Mouse (Mus musculus) hindbrain, embryonic 12.5 days (tissue): Measurements from ENCODE around the gene Pxmp4. TPM values are rescaled to one million over a fixed set of nuclear protein-coding genes. Genes with fewer than 3 reads are reported as not detected.

Source experiments
- ATAC-seq: fragments of 200-750 bp; cut with Nextera tagmentation; 2 replicates; pipeline ENCODE4 v1.8.0; 2017; ENCODE audit warnings: moderate TSS enrichment; ENCODE audit not compliant: low FRiP score
- H3K27ac ChIP-seq: fragments of 300-500 bp; sonication (generic); 2 replicates; pipeline ENCODE4 v1.5.1; 2016; ENCODE audit warnings: mild to moderate bottlenecking
- H3K27me3 ChIP-seq: fragments of 300-500 bp; sonication (generic); 2 replicates; pipeline ENCODE4 v1.6.1; 2016; ENCODE audit warnings: mild to moderate bottlenecking
- H3K36me3 ChIP-seq: fragments of 300-500 bp; sonication (generic); 2 replicates; pipeline ENCODE4 v1.6.1; 2016; ENCODE audit warnings: mild to moderate bottlenecking
- H3K4me1 ChIP-seq: fragments of 300-500 bp; sonication (generic); 2 replicates; pipeline ENCODE4 v1.6.1; 2016
- H3K4me2 ChIP-seq: fragments of 300-500 bp; sonication (generic); replicated peaks from 2 replicates; pipeline ENCODE4 v1.6.1; 2016; ENCODE audit warnings: mild to moderate bottlenecking
- H3K4me3 ChIP-seq: fragments of 300-500 bp; sonication (generic); 2 replicates; pipeline ENCODE4 v1.5.1; 2016; ENCODE audit warnings: mild to moderate bottlenecking
- H3K9ac ChIP-seq: fragments of 300-500 bp; sonication (generic); 2 replicates; pipeline ENCODE4 v1.6.1; 2016; ENCODE audit warnings: mild to moderate bottlenecking, moderate library complexity
- H3K9me3 ChIP-seq: fragments of 300-500 bp; sonication (generic); replicated peaks from 2 replicates; pipeline ENCODE4 v1.6.1; 2016; ENCODE audit warnings: mild to moderate bottlenecking
- WGBS: fragments of 180-500 bp; shearing (Covaris S2); methylation state at CpG from one replicate; pipeline ENCODE4 v1.1.7; 2016; 5-methylcytosine and 5-hydroxymethylcytosine counted together
- polyA plus RNA-seq: library from polyadenylated mRNA; unstranded; fragments of >200 nt; fragmentation: Nextera tagmentation; extraction: Ambion mirVana; gene quantifications from 2 replicates; pipeline ENCODE4 v1.2.1, GENCODE M21; 2016

Pxmp4 gene
- polyA plus RNA-seq, 1 experiment from 2014 or later: 14.1 TPM

- WGBS: 95% methylated on average over 1 of the region's 1 CpGs
- Histone ChIP-seq H3K27me3 (no peaks in the 10 kb centered on the region), H3K9ac (no peak overlapping the region), H3K9me3 (no peaks in the 10 kb centered on the region), H3K4me3 (no peak overlapping the region), H3K36me3 (no peaks in the 10 kb centered on the region; the same call in 1 of the 2 replicates), H3K27ac (no peak overlapping the region), H3K4me2 (no peak overlapping the region), H3K4me1 (peaks cover 36% of the 10 kb centered on the region)
- no peak for ATAC-seq
These were observed 22.1 kb downstream of the Pxmp4 start for GRCm38 (mm10) chr2:154581421-154581820.

DNA sequence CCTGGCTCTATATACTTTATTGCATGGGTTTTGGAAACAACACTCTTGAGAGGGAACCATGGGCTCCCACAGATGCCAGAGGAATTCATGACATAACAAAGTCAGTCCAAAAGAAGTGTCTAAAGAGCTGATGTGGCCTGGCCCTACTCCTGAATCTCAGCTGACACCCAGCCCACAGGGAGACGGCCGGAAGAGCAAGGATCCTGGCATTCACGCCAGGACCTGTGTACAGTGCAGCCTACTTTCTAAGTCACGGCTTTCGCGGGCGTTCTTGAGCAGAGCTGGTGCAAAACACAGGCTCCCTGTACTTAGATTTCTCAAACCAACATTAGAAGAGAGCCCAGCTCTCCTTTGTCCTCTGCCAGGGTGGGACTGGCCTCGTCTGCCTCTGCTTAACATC lies 22.9 kb downstream of the Pxmp4 start:
- H3K9ac ChIP-seq: no peak overlapping the region
- no peak for ATAC-seq
- no peaks in the 10 kb centered on the region for H3K36me3 ChIP-seq
- no peak overlapping the region for H3K4me2 ChIP-seq
- peaks cover 35% of the 10 kb centered on the region for H3K4me1 ChIP-seq
- H3K27me3 ChIP-seq: no peaks in the 10 kb centered on the region
- no peaks in the 10 kb centered on the region for H3K9me3 ChIP-seq
- WGBS: 76% methylated on average over 8 of the region's 8 CpGs
- H3K4me3 ChIP-seq: no peak overlapping the region
- H3K27ac ChIP-seq: no peak overlapping the region

- Histone ChIP-seq H3K36me3 (no peaks in the 10 kb centered on the region), H3K9me3 (no peaks in the 10 kb centered on the region), H3K9ac (no peak overlapping the region), H3K27me3 (no peaks in the 10 kb centered on the region), H3K4me2 (no peak overlapping the region), H3K4me1 (peaks cover 18% of the 10 kb centered on the region), H3K4me3 (no peak overlapping the region), H3K27ac (peak overlapping the region; percentile 75)
- 52% methylated on average over 6 of the region's 6 CpGs for WGBS
- ATAC-seq: no peak
These were observed 25.8 kb downstream of the Pxmp4 start for GRCm38 (mm10) chr2:154577744-154578067.

- ATAC-seq: peak; percentile 82
- Histone ChIP-seq H3K27me3 (no peaks in the 10 kb centered on the region), H3K4me1 (peaks cover 19% of the 10 kb centered on the region), H3K27ac (peak overlapping the region; percentile 75), H3K36me3 (no peaks in the 10 kb centered on the region), H3K9ac (0 out of 2 replicates have a peak overlapping the region, but pooled peaks have one; percentile 38), H3K4me3 (no peak overlapping the region), H3K9me3 (no peaks in the 10 kb centered on the region), H3K4me2 (no peak overlapping the region)
- 21% methylated on average over 12 of the region's 12 CpGs for WGBS
These were observed 26.4 kb downstream of the Pxmp4 start for GRCm38 (mm10) chr2:154576876-154577743.

GRCm38 (mm10) chr2:154574271-154574670 lies 29.2 kb downstream of the Pxmp4 start:
- Histone ChIP-seq H3K9me3 (no peaks in the 10 kb centered on the region), H3K27ac (0 out of 2 replicates have a peak overlapping the region, but pooled peaks have one; percentile 42), H3K4me3 (no peak overlapping the region), H3K4me1 (peaks cover 27% of the 10 kb centered on the region), H3K4me2 (no peak overlapping the region), H3K36me3 (no peaks in the 10 kb centered on the region), H3K9ac (no peak overlapping the region), H3K27me3 (no peaks in the 10 kb centered on the region)
- 26% methylated on average over 7 of the region's 7 CpGs for WGBS
- no peak for ATAC-seq

DNA sequence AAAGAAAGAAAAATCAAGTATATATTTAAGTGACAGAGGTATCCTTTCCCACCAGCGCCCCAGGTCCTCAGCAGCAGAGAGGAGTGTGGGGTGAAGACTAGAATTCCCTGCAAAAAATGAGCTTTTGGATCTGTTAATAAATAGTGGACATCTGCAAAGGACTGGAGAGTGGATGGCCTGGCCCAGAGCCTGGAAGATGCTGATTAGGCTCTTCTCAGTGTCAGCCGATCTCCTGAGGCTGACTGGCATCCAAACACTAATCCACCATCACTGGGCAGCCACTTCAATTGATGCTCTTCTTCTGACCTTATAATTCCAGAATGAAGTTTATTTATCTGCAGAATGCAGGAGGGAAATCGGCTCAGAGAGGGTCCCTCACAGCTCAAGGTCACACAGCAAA lies 30.5 kb downstream of the Pxmp4 start:
- H3K27ac ChIP-seq: no peak overlapping the region
- ATAC-seq: no peak
- no peaks in the 10 kb centered on the region for H3K9me3 ChIP-seq
- H3K4me3 ChIP-seq: no peak overlapping the region
- no peak overlapping the region for H3K9ac ChIP-seq
- H3K4me2 ChIP-seq: no peak overlapping the region
- H3K36me3 ChIP-seq: no peaks in the 10 kb centered on the region
- 86% methylated on average over 3 of the region's 3 CpGs for WGBS
- peaks cover 40% of the 10 kb centered on the region for H3K4me1 ChIP-seq
- no peaks in the 10 kb centered on the region for H3K27me3 ChIP-seq

GRCm38 (mm10) chr2:154571976-154572375 lies 31.5 kb downstream of the Pxmp4 start:
- Histone ChIP-seq H3K4me1 (peaks cover 38% of the 10 kb centered on the region), H3K27me3 (no peaks in the 10 kb centered on the region), H3K27ac (peak overlapping the region; percentile 55; the same call in 1 of the 2 replicates), H3K9me3 (no peaks in the 10 kb centered on the region), H3K36me3 (no peaks in the 10 kb centered on the region), H3K9ac (no peak overlapping the region), H3K4me2 (no peak overlapping the region), H3K4me3 (no peak overlapping the region)
- 78% methylated on average over 8 of the region's 8 CpGs for WGBS
- ATAC-seq: no peak

DNA sequence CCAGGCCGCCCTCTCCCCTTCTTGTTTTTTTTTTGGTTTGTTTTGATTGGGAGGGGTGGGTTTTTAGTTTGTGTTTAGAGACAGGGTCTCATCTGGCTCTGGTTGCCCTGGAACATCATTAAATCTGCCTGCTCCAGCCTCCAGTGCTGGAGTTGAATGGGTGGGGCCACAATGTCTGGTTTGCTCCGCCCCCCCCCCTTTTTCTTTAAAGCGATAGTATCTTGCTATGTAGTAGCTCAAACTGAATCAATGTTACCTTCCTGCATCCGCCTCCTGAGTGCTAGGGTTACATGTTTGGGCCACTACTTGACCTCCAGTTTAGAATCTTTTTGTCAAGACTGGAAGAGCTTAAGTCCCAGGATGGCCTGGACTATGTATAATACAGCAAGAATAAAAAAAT lies 32.2 kb downstream of the Pxmp4 start:
- no peak overlapping the region for H3K27ac ChIP-seq
- WGBS: 84% methylated on average over 4 of the region's 4 CpGs

GRCm38 (mm10) chr2:154570666-154571065 lies 32.8 kb downstream of the Pxmp4 start:
- Histone ChIP-seq H3K36me3 (no peaks in the 10 kb centered on the region), H3K9ac (no peak overlapping the region), H3K27me3 (no peaks in the 10 kb centered on the region), H3K27ac (peak overlapping the region; percentile 40; the same call in 1 of the 2 replicates), H3K4me3 (no peak overlapping the region), H3K4me1 (peaks cover 43% of the 10 kb centered on the region), H3K9me3 (no peaks in the 10 kb centered on the region), H3K4me2 (peak overlapping the region; percentile 93)
- 63% methylated on average over 4 of the region's 4 CpGs for WGBS
- no peak for ATAC-seq

More for the DNA sequence above, 32.2 kb downstream of the Pxmp4 start:
- Histone ChIP-seq H3K9ac (no peak overlapping the region), H3K9me3 (no peaks in the 10 kb centered on the region), H3K27me3 (no peaks in the 10 kb centered on the region), H3K4me3 (no peak overlapping the region), H3K4me2 (no peak overlapping the region), H3K4me1 (peaks cover 38% of the 10 kb centered on the region), H3K36me3 (no peaks in the 10 kb centered on the region)
- ATAC-seq: no peak

- WGBS: 0% methylated on average over 33 of the region's 44 CpGs
- peak; percentile 96 for ATAC-seq
- peak within 1 kb of the TSS; percentile 77 for H3K9ac ChIP-seq
- peak within 1 kb of the TSS; percentile 94 for H3K4me3 ChIP-seq
- H3K4me2 ChIP-seq: peak within 1 kb of the TSS; percentile 93
- no peaks in the 10 kb centered on the region for H3K36me3 ChIP-seq
- no peaks in the 10 kb centered on the region for H3K27me3 ChIP-seq
- H3K4me1 ChIP-seq: peaks cover 51% of the 10 kb centered on the region
- no peaks in the 10 kb centered on the region for H3K9me3 ChIP-seq
- H3K27ac ChIP-seq: peak within 1 kb of the TSS; percentile 89
These were observed 33.6 kb downstream of the Pxmp4 start, which contains the start of gene E2f1 for GRCm38 (mm10) chr2:154569836-154570286. TSS of gene E2f1 (minus strand) at chr2:154569892.

DNA sequence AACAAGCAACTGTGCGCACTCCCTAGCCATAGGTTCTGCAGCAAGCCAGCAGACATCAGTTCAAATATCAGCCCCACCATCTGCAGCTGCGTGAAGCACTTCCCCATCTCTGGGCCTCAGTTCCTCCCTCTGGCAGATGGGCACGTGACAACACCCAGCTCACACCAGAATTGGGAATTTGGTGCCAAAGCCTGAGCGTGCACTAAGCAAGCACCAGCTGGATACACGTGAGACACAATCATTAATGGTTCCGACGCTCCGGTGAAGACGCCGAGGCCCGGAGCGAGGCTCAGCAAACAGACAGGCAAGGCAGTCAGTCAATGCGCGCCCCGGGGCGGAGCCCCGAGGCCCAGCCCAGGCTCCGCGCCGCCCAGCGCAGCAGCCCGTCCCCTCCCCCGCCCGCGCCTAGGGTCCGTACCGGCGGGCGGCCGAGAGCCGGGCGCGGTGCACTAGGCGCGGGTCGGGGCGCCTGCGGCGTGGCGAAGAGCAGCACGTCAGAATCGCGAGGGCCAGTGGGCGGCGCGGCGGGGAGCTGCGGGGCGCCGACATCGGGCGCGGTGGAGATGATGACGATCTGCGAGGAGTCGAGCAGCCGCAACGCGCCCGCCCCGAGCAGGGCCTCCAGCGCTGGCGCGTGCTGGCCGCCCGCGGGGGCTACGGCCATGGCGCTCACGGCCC lies 34.3 kb downstream of the Pxmp4 start:
- WGBS: 0% methylated on average over 53 of the region's 70 CpGs
- peak overlapping the region; percentile 93 for H3K4me2 ChIP-seq
- peak overlapping the region; percentile 89 for H3K27ac ChIP-seq
- peaks cover 52% of the 10 kb centered on the region for H3K4me1 ChIP-seq
- no peaks in the 10 kb centered on the region for H3K9me3 ChIP-seq
- H3K4me3 ChIP-seq: peak overlapping the region; percentile 94
- no peaks in the 10 kb centered on the region for H3K36me3 ChIP-seq
- no peaks in the 10 kb centered on the region for H3K27me3 ChIP-seq
- peak; percentile 66 for ATAC-seq
- peak overlapping the region; percentile 77 for H3K9ac ChIP-seq

DNA sequence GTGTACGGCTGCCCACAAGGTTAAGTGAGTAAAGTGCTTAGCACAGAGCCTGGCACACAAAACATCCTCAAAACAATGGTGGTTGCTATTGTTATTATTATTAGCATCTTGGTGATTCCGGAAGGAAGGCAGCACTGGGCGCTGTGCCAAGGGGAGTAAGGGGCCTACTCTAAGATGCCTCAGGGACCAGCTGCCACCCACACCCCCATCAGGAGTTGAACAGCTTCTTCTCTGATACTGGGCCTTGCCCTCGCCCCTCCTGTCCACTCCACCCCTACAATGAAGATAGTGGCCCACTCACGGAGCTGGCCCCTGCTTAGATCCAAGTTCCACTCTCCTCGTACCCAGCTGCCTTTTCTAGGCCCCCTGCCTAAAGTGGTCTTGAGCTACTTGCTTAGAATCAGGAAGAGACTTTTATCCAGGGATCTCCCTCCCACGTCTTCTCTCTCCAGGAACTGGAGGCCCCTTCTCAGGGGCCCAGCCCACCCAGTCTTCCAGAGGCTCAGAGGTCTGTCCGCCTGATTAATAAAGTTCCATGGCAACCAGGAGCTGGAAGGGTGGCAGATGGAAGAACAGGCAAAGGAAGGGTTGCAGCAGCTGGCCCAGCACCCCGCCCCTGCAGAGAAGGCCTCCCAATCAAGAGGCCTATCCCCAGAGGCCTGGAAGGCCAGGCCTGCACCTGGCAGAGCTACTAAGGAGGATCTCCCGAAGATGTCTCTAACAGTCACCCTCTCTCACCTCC lies 35.0 kb downstream of the Pxmp4 start:
- H3K4me2 ChIP-seq: peak overlapping the region; percentile 93
- H3K27ac ChIP-seq: peak overlapping the region; percentile 89
- no peaks in the 10 kb centered on the region for H3K27me3 ChIP-seq
- peak overlapping the region; percentile 77 for H3K9ac ChIP-seq
- ATAC-seq: peak; percentile 46
- no peaks in the 10 kb centered on the region for H3K9me3 ChIP-seq
- peak overlapping the region; percentile 94 for H3K4me3 ChIP-seq
- H3K36me3 ChIP-seq: peaks cover 5% of the 10 kb centered on the region
- 4% methylated on average over 10 of the region's 10 CpGs for WGBS
- H3K4me1 ChIP-seq: peaks cover 52% of the 10 kb centered on the region
